Mouse (Mus musculus) urinary bladder, adult 18-20 months (tissue): ENCODE results near the gene Atf7.

ENCODE experiments used
- DNase-seq, 2 experiments: peaks; one replicate each; pipeline ENCODE4 v3.0.0; 2022; ENCODE audit warnings: low spot score in 2 of 2, mixed read lengths in 2 of 2

Gene Atf7

GRCm38 (mm10) chr15:102499370-102499769 is 125.9 kb downstream of the Atf7 start:
- DNase-seq = no peak

- no peak for DNase-seq
These were observed 126.9 kb downstream of the Atf7 start for GRCm38 (mm10) chr15:102498322-102498721.

DNA sequence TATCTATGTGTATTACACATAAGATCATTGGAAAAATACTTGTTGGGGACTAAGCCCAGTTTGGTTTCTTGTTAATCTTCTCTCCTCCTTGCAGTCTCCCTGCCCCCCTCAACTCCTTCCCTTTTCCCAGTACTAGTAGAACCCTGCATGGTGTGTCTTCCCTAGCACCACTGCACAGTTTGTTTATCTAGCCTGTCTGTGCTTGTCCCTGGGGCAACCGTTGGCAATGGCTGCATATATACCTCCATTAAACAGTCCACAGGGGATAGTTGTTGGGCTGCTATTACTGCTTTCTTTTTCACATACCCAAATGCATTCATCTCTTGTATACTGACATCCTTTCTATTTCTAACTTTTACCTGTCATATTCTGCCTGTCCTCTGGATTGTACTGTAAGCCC is 137.6 kb downstream of the Atf7 start:
- no peak for DNase-seq

DNA sequence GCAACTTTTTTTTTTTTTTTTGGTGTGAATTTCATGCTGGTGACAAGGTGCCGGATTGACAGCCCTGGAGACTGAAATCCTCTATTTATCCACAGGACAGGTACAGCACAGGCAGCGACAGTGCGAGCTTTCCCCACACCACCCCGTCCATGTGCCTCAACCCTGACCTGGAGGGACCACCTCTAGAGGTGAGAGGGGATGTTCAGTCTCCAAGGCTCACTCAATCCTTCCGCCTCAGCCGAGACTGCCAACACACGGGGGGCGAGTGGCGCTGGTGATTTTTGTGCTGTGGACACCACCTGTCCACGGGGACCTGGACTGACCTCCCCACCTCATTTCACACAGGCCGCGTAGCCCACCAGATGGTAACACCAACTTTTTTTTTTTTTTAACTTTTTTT is 139.4 kb downstream of the Atf7 start:
- DNase-seq = no peak

- DNase-seq = no peak
These were observed 142.1 kb downstream of the Atf7 start for GRCm38 (mm10) chr15:102483136-102483535.
